Mouse (Mus musculus) limb, embryonic 13.5 days (tissue): ENCODE data around the gene Inpp5b. TPM values are rescaled to one million over a fixed set of nuclear protein-coding genes. Genes with fewer than 3 reads are reported as not detected.

Experiments
- ATAC-seq: fragments of 200-750 bp; cut with Nextera tagmentation; 2 replicates; pipeline ENCODE4 v1.8.0; 2017; ENCODE audit warnings: low read depth, moderate number of reproducible peaks, moderate TSS enrichment; ENCODE audit not compliant: low FRiP score
- H3K27ac ChIP-seq: fragments of 300-500 bp; sonication (generic); 2 replicates; pipeline ENCODE4 v1.5.1; 2015; ENCODE audit warnings: inconsistent platforms, mild to moderate bottlenecking, moderate library complexity
- H3K27me3 ChIP-seq: fragments of 300-500 bp; sonication (generic); 2 replicates; pipeline ENCODE4 v1.6.1; 2015; ENCODE audit warnings: mild to moderate bottlenecking, inconsistent platforms
- H3K36me3 ChIP-seq: fragments of 300-500 bp; sonication (generic); 2 replicates; pipeline ENCODE4 v1.6.1; 2015; ENCODE audit warnings: inconsistent platforms, mild to moderate bottlenecking, moderate library complexity
- H3K4me1 ChIP-seq: fragments of 300-500 bp; sonication (generic); 2 replicates; pipeline ENCODE4 v1.6.1; 2015; ENCODE audit warnings: inconsistent platforms
- H3K4me2 ChIP-seq: fragments of 300-500 bp; sonication (generic); replicated peaks from 2 replicates; pipeline ENCODE4 v1.6.1; 2015; ENCODE audit warnings: inconsistent platforms, mild to moderate bottlenecking, moderate library complexity
- H3K4me3 ChIP-seq: fragments of 300-500 bp; sonication (generic); 2 replicates; pipeline ENCODE4 v1.5.1; 2015; ENCODE audit warnings: moderate library complexity, mild to moderate bottlenecking, inconsistent platforms
- H3K9ac ChIP-seq: fragments of 300-500 bp; sonication (generic); 2 replicates; pipeline ENCODE4 v1.6.1; 2015; ENCODE audit warnings: mild to moderate bottlenecking, inconsistent platforms
- H3K9me3 ChIP-seq: fragments of 300-500 bp; sonication (generic); 2 replicates; pipeline ENCODE4 v1.6.1; 2016; ENCODE audit warnings: inconsistent platforms
- WGBS: fragments of 180-500 bp; shearing (Covaris S2); methylation state at CpG from one replicate; pipeline ENCODE4 v1.1.7; 2015; 5-methylcytosine and 5-hydroxymethylcytosine counted together
- polyA plus RNA-seq: library from polyadenylated mRNA; unstranded; fragments of >200 nt; fragmentation: Nextera tagmentation; extraction: Ambion mirVana; gene quantifications from 2 replicates; pipeline ENCODE4 v1.2.1, GENCODE M21; 2015

Gene Inpp5b
- polyA plus RNA-seq, 1 experiment from 2014 or later = 25.2 TPM

GRCm38 (mm10) chr4:124752281-124753199 is 10.9 kb downstream of the Inpp5b start:
- no peak overlapping the region for H3K27ac ChIP-seq
- H3K4me1 ChIP-seq = peaks cover 14% of the 10 kb centered on the region
- H3K4me3 ChIP-seq = peak overlapping the region; percentile 76
- peak overlapping the region; percentile 77 for H3K9ac ChIP-seq
- H3K27me3 ChIP-seq = no peaks in the 10 kb centered on the region
- 20% methylated on average over 15 of the region's 15 CpGs for WGBS
- peak overlapping the region; percentile 98 for H3K4me2 ChIP-seq
- H3K36me3 ChIP-seq = peaks cover 6% of the 10 kb centered on the region; the same call in 1 of the 2 replicates
- no peaks in the 10 kb centered on the region for H3K9me3 ChIP-seq
- ATAC-seq = no peak

GRCm38 (mm10) chr4:124755526-124755925 is 13.9 kb downstream of the Inpp5b start:
- Histone ChIP-seq H3K27ac (no peak overlapping the region), H3K9ac (no peak overlapping the region)

GRCm38 (mm10) chr4:124759305-124759811 is 17.7 kb downstream of the Inpp5b start:
- Histone ChIP-seq H3K27ac (no peak overlapping the region), H3K36me3 (peaks cover 4% of the 10 kb centered on the region; the same call in 1 of the 2 replicates), H3K4me3 (no peak overlapping the region), H3K4me1 (peaks cover 6% of the 10 kb centered on the region; the same call in 1 of the 2 replicates), H3K27me3 (no peaks in the 10 kb centered on the region), H3K9me3 (no peaks in the 10 kb centered on the region), H3K9ac (no peak overlapping the region), H3K4me2 (no peak overlapping the region)
- whole genome bisulfite sequencing = 82% methylated on average over 7 of the region's 7 CpGs
- ATAC-seq = no peak

More at GRCm38 (mm10) chr4:124755526-124755925, 13.9 kb downstream of the Inpp5b start:
- peaks cover 20% of the 10 kb centered on the region for H3K4me1 ChIP-seq
- H3K4me2 ChIP-seq = no peak overlapping the region
- ATAC-seq = no peak
- H3K36me3 ChIP-seq = peaks cover 4% of the 10 kb centered on the region; the same call in 1 of the 2 replicates
- H3K27me3 ChIP-seq = no peaks in the 10 kb centered on the region
- no peak overlapping the region for H3K4me3 ChIP-seq
- no peaks in the 10 kb centered on the region for H3K9me3 ChIP-seq
- 82% methylated on average over 7 of the region's 7 CpGs for WGBS

GRCm38 (mm10) chr4:124761201-124761600 is 19.6 kb downstream of the Inpp5b start:
- 46% methylated on average over 1 of the region's 1 CpGs for WGBS
- Histone ChIP-seq H3K36me3 (peaks cover 4% of the 10 kb centered on the region; the same call in 1 of the 2 replicates), H3K4me2 (no peak overlapping the region), H3K9ac (no peak overlapping the region), H3K9me3 (no peaks in the 10 kb centered on the region), H3K4me1 (peaks cover 6% of the 10 kb centered on the region; the same call in 1 of the 2 replicates), H3K4me3 (no peak overlapping the region), H3K27ac (no peak overlapping the region), H3K27me3 (no peaks in the 10 kb centered on the region)
- ATAC-seq = no peak

GRCm38 (mm10) chr4:124762858-124763452 is 21.3 kb downstream of the Inpp5b start:
- WGBS = 84% methylated on average over 6 of the region's 6 CpGs
- H3K27me3 ChIP-seq = no peaks in the 10 kb centered on the region
- ATAC-seq = no peak
- H3K36me3 ChIP-seq = peaks cover 4% of the 10 kb centered on the region; the same call in 1 of the 2 replicates
- H3K9ac ChIP-seq = no peak overlapping the region
- H3K27ac ChIP-seq = no peak overlapping the region
- no peak overlapping the region for H3K4me2 ChIP-seq
- H3K9me3 ChIP-seq = no peaks in the 10 kb centered on the region
- H3K4me1 ChIP-seq = peaks cover 6% of the 10 kb centered on the region; the same call in 1 of the 2 replicates
- H3K4me3 ChIP-seq = no peak overlapping the region

- Histone ChIP-seq H3K9me3 (no peaks in the 10 kb centered on the region), H3K36me3 (no peaks in the 10 kb centered on the region), H3K4me1 (no peaks in the 10 kb centered on the region), H3K27ac (no peak overlapping the region), H3K4me2 (no peak overlapping the region), H3K27me3 (no peaks in the 10 kb centered on the region), H3K4me3 (no peak overlapping the region), H3K9ac (no peak overlapping the region)
- WGBS = 91% methylated on average over 23 of the region's 23 CpGs
- no peak for ATAC-seq
Observed at GRCm38 (mm10) chr4:124765802-124766565, 24.3 kb downstream of the Inpp5b start.

GRCm38 (mm10) chr4:124766566-124766940 is 24.9 kb downstream of the Inpp5b start:
- Histone ChIP-seq H3K4me3 (no peak overlapping the region), H3K36me3 (no peaks in the 10 kb centered on the region), H3K9ac (no peak overlapping the region), H3K4me1 (no peaks in the 10 kb centered on the region), H3K27ac (no peak overlapping the region), H3K27me3 (no peaks in the 10 kb centered on the region), H3K9me3 (no peaks in the 10 kb centered on the region), H3K4me2 (no peak overlapping the region)
- 90% methylated on average over 2 of the region's 2 CpGs for WGBS
- no peak for ATAC-seq

GRCm38 (mm10) chr4:124768963-124769591 is 27.4 kb downstream of the Inpp5b start:
- Histone ChIP-seq H3K27me3 (no peaks in the 10 kb centered on the region), H3K9ac (no peak overlapping the region), H3K36me3 (no peaks in the 10 kb centered on the region), H3K4me3 (no peak overlapping the region), H3K4me2 (no peak overlapping the region), H3K27ac (no peak overlapping the region), H3K9me3 (no peaks in the 10 kb centered on the region), H3K4me1 (no peaks in the 10 kb centered on the region)
- no peak for ATAC-seq
- WGBS = 86% methylated on average over 13 of the region's 13 CpGs

GRCm38 (mm10) chr4:124770624-124771023 is 29.0 kb downstream of the Inpp5b start:
- WGBS = 73% methylated on average over 5 of the region's 5 CpGs
- Histone ChIP-seq H3K4me2 (no peak overlapping the region), H3K27ac (no peak overlapping the region), H3K4me3 (no peak overlapping the region), H3K9ac (no peak overlapping the region), H3K9me3 (no peaks in the 10 kb centered on the region), H3K27me3 (no peaks in the 10 kb centered on the region), H3K4me1 (no peaks in the 10 kb centered on the region), H3K36me3 (no peaks in the 10 kb centered on the region)
- ATAC-seq = no peak

GRCm38 (mm10) chr4:124772125-124772524 is 30.5 kb downstream of the Inpp5b start:
- WGBS = 66% methylated on average over 4 of the region's 4 CpGs
- no peaks in the 10 kb centered on the region for H3K9me3 ChIP-seq
- H3K36me3 ChIP-seq = no peaks in the 10 kb centered on the region
- no peak overlapping the region for H3K4me2 ChIP-seq
- H3K27me3 ChIP-seq = no peaks in the 10 kb centered on the region
- no peak for ATAC-seq
- H3K9ac ChIP-seq = no peak overlapping the region
- H3K4me1 ChIP-seq = no peaks in the 10 kb centered on the region
- H3K27ac ChIP-seq = no peak overlapping the region
- H3K4me3 ChIP-seq = no peak overlapping the region

- 95% methylated on average over 2 of the region's 2 CpGs for WGBS
Observed at GRCm38 (mm10) chr4:124773449-124773848, 31.8 kb downstream of the Inpp5b start.

More at GRCm38 (mm10) chr4:124773449-124773848, 31.8 kb downstream of the Inpp5b start:
- Histone ChIP-seq H3K36me3 (no peaks in the 10 kb centered on the region), H3K9me3 (no peaks in the 10 kb centered on the region), H3K4me3 (no peak overlapping the region), H3K9ac (no peak overlapping the region), H3K4me2 (no peak overlapping the region), H3K27me3 (no peaks in the 10 kb centered on the region), H3K27ac (no peak overlapping the region), H3K4me1 (no peaks in the 10 kb centered on the region)
- no peak for ATAC-seq
